Mouse (Mus musculus) C2C12 (cell line): ENCODE data around the gene Dop1a. TPM values are rescaled to one million over a fixed set of nuclear protein-coding genes. Genes with fewer than 3 reads are reported as not detected.

Experiments used
- H3K27me3 ChIP-seq: one replicate; pipeline ENCODE4 v1.6.1; 2011; ENCODE audit not compliant: control insufficient read depth, insufficient read depth, insufficient read length
- H3K36me3 ChIP-seq: one replicate; pipeline ENCODE4 v1.6.1; 2011; ENCODE audit not compliant: control insufficient read depth, insufficient read depth
- H3K4me3 ChIP-seq: one replicate; pipeline ENCODE4 v1.5.1; 2011; ENCODE audit warnings: mild to moderate bottlenecking, control low read depth; ENCODE audit not compliant: poor library complexity, insufficient read depth, severe bottlenecking
- H3K79me2 ChIP-seq: one replicate; pipeline ENCODE4 v1.6.1; 2011; ENCODE audit not compliant: control insufficient read depth, insufficient read depth
- H3K79me3 ChIP-seq: one replicate; pipeline ENCODE4 v1.6.1; 2011; ENCODE audit warnings: low read depth, control low read depth
- H3ac ChIP-seq: one replicate; pipeline ENCODE3; 2011; ENCODE audit warnings: low read depth; ENCODE audit not compliant: control insufficient read depth, insufficient read length
- CEBPB ChIP-seq: IDR thresholded peaks from one replicate; pipeline ENCODE4 v1.6.1; 2011; ENCODE audit warnings: low read depth, mild to moderate bottlenecking, control low read depth, moderate library complexity
- CTCF ChIP-seq: IDR thresholded peaks from one replicate; pipeline ENCODE4 v1.5.1; 2011; ENCODE audit not compliant: control insufficient read depth, insufficient read depth, insufficient read length
- FOSL1 ChIP-seq: IDR thresholded peaks from one replicate; pipeline ENCODE4 v1.8.0; 2011; ENCODE audit warnings: mild to moderate bottlenecking, low read length; ENCODE audit not compliant: poor library complexity, insufficient read depth, severe bottlenecking
- MAX ChIP-seq: IDR thresholded peaks from one replicate; pipeline ENCODE4 v1.6.1; 2011; ENCODE audit warnings: mild to moderate bottlenecking, control low read depth
- MYOD1 ChIP-seq: IDR thresholded peaks from one replicate; pipeline ENCODE4 v1.6.1; 2011; ENCODE audit warnings: low read depth; ENCODE audit not compliant: control insufficient read depth, insufficient read length
- MYOG ChIP-seq: IDR thresholded peaks from one replicate; pipeline ENCODE4 v1.6.1; 2011; ENCODE audit not compliant: control insufficient read depth, insufficient read length; ENCODE audit errors: extremely low read depth
- USF1 ChIP-seq: IDR thresholded peaks from one replicate; pipeline ENCODE4 v1.6.1; 2011; ENCODE audit warnings: low read depth, mild to moderate bottlenecking, control low read depth, moderate library complexity
- polyA plus RNA-seq: library from polyadenylated mRNA; unstranded; fragments of >200 nt; fragmentation: generic; extraction: Trizol; gene quantifications from one replicate; pipeline ENCODE4 v1.2.1, GENCODE M21; 2012; ENCODE audit warnings: missing spikeins

Gene Dop1a
- polyA plus RNA-seq, 1 experiment, result 3.0 TPM

DNA sequence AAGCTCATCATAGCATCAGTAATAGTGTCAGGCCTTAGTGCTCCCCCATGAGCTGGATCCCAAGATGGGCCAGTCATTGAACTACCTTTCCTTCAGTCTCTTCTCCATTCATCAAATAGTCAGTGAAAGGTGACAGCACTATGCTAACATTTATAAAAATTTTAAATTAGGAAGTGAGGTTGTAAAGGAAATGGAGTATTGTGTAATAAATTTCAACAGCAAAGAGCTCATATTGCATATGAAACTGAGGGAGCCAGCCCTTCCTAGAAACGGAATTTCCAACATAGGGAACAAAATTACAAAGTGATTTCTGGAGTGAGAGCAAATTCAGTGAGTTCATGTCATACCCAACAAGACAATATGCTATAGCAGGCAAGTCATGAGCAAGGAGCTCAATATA lies 77.6 kb downstream of the Dop1a start:
- no peak for TF ChIP-seq USF1
- TF ChIP-seq MYOD1, result no peak
- TF ChIP-seq CEBPB, result no peak
- no peak for TF ChIP-seq CTCF
- no peak for TF ChIP-seq FOSL1
- TF ChIP-seq MAX, result no peak
- TF ChIP-seq MYOG, result no peak
- H3K4me3 ChIP-seq, result no peak overlapping the region
- H3ac ChIP-seq, result no peak overlapping the region
- H3K36me3 ChIP-seq, result peaks cover 31% of the 10 kb centered on the region
- H3K79me2 ChIP-seq, result no peaks in the 10 kb centered on the region
- H3K27me3 ChIP-seq, result no peaks in the 10 kb centered on the region
- no peaks in the 10 kb centered on the region for H3K79me3 ChIP-seq

DNA sequence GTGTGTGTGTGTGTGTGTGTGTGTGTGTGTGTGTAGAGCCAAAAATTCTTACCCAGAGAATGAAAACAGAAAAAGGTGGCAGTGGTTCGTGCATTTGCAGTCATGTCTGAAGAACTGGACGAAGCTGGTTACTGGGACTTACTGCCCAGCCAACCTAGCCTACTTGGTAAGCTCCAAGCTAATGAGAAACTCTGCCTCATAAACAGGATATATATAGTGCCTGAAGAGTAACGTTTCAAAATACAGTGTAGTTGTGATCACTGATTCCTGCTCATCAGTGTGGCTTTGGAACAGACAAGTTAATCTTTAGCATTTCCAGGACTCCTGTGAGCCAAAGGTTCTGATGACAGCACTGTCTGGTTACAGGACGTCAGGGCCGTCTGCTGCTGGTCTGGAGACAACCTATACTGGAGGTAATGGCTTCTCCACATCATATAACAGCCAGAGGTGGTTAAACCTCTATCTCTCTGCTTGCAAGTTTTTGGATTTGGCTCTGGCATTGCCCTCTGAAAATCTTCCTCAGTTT lies 82.7 kb downstream of the Dop1a start:
- TF ChIP-seq MYOD1, result no peak
- TF ChIP-seq MYOG, result no peak
- no peak for TF ChIP-seq CTCF
- no peak for TF ChIP-seq USF1
- no peak for TF ChIP-seq FOSL1
- TF ChIP-seq CEBPB, result no peak
- no peak for TF ChIP-seq MAX
- Histone ChIP-seq H3K79me2 (no peaks in the 10 kb centered on the region), H3K27me3 (no peaks in the 10 kb centered on the region), H3K79me3 (no peaks in the 10 kb centered on the region), H3ac (no peak overlapping the region), H3K36me3 (peaks cover 62% of the 10 kb centered on the region), H3K4me3 (no peak overlapping the region)

DNA sequence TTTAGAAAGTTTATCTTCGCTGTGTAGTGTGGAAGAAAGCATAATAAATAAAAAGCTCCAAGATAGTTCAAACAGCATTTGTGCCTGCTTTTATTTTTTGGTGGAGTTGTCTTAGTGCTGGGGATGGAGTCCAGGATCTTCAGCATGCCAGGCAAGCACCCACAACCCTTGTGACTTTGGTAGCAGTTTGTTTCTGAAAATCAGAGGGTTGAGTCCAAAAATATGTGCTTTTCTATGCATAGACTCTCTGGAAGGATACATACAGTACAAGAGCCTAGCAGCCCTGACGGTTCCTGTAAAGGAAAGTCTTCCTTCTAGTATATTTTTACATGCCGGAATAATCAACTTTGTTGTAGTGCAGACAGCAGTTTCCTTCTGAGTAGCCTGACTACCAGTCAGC lies 83.8 kb downstream of the Dop1a start:
- no peak overlapping the region for H3K4me3 ChIP-seq
- H3K36me3 ChIP-seq, result peaks cover 63% of the 10 kb centered on the region
- TF ChIP-seq MAX (no peak), CEBPB (no peak), CTCF (no peak), USF1 (no peak), MYOD1 (no peak), MYOG (no peak), FOSL1 (no peak)
- no peaks in the 10 kb centered on the region for H3K79me3 ChIP-seq
- H3ac ChIP-seq, result no peak overlapping the region
- H3K79me2 ChIP-seq, result no peaks in the 10 kb centered on the region
- H3K27me3 ChIP-seq, result no peaks in the 10 kb centered on the region

DNA sequence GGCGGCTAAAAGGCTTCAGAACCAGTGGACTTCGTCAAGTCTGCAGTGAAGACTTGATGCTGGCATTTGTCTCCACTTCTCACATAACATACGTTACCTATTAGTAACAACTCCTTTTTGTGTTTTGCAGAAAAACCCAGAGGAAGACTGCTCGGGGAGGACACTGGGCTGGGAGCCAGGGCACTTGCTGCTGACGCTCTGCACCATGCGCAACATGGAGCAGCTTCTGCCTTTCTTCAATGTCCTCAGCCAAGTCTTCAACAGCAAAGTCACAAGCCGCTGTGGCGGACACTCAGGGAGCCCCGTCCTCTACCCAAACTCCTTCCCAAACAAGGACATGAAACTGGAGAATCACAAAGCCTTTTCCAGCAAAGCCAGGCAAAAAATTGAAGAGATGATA lies 86.9 kb downstream of the Dop1a start:
- Histone ChIP-seq H3K27me3 (no peaks in the 10 kb centered on the region), H3K79me2 (no peaks in the 10 kb centered on the region), H3K4me3 (no peak overlapping the region), H3ac (no peak overlapping the region), H3K36me3 (peaks cover 86% of the 10 kb centered on the region), H3K79me3 (no peaks in the 10 kb centered on the region)
- no peak for TF ChIP-seq MYOG
- no peak for TF ChIP-seq FOSL1
- TF ChIP-seq USF1, result no peak
- TF ChIP-seq CTCF, result no peak
- TF ChIP-seq MYOD1, result no peak
- TF ChIP-seq CEBPB, result no peak
- TF ChIP-seq MAX, result no peak

DNA sequence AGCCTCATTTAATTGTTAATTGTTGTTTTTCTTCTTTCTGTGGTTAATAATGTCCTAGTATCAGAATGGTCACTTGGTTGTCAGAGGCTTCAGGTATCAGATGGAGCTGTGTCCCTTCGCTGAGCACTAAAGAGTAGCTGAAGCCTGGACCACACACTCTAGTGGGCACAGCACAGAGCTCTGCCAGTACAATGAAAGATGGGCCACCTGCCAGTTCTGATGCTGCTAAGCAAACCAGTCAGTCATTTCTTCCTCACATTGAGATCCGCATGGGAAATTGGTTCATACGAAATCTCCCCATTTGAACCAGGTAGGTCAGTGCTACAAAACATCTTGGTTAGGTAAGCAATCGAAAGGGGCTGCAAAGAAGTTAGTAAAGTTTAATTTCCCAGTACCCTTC lies 87.7 kb downstream of the Dop1a start:
- H3K36me3 ChIP-seq, result peaks cover 85% of the 10 kb centered on the region
- H3K4me3 ChIP-seq, result no peak overlapping the region
- no peaks in the 10 kb centered on the region for H3K27me3 ChIP-seq
- no peak overlapping the region for H3ac ChIP-seq
- no peaks in the 10 kb centered on the region for H3K79me2 ChIP-seq
- no peak for TF ChIP-seq FOSL1
- TF ChIP-seq MAX, result no peak
- H3K79me3 ChIP-seq, result no peaks in the 10 kb centered on the region

DNA sequence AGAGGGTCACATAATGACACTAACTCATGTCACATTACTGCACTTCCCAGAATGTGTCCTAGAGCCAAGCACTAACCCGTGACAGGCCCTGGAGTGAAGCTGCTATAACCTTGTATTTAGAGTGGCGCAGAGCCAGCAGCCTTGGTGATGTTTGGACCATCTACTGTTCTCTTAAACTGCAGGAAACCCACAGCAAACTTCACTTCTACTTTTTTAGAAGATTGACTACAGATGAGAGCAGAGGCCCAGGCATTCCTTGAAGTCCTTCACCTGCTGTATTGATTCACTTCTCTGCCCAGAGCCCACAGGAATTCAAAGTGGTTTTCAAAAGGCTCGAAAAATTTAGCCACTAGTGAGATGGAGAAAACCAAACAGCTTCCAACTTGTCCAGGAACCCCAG lies 93.6 kb downstream of the Dop1a start:
- H3K79me3 ChIP-seq, result no peaks in the 10 kb centered on the region
- H3K79me2 ChIP-seq, result no peaks in the 10 kb centered on the region
- no peak overlapping the region for H3K4me3 ChIP-seq
- no peaks in the 10 kb centered on the region for H3K27me3 ChIP-seq
- H3K36me3 ChIP-seq, result peaks cover 49% of the 10 kb centered on the region
- no peak overlapping the region for H3ac ChIP-seq
- TF ChIP-seq FOSL1, result no peak
- TF ChIP-seq USF1, result no peak
- TF ChIP-seq MYOD1, result no peak
- TF ChIP-seq MAX, result no peak
- no peak for TF ChIP-seq MYOG
- no peak for TF ChIP-seq CTCF
- TF ChIP-seq CEBPB, result no peak
